Mouse (Mus musculus) gastrocnemius, postnatal 4 days (tissue): ENCODE results near the gene Iqca. TPM values are rescaled to one million over a fixed set of nuclear protein-coding genes. Genes with fewer than 3 reads are reported as not detected.

ENCODE experiments used
- DNase-seq, 2 experiments: peaks; one replicate each; pipeline ENCODE4 v3.0.0; 2021 to 2022; ENCODE audit warnings: low spot score in 2 of 2, mixed read lengths in 2 of 2
- total RNA-seq, 2 experiments: library from RNA; stranded (reverse); gene quantifications; 2 replicates each; pipeline ENCODE4 v1.2.3; 2021

Gene Iqca
- total RNA-seq, 2 experiments from 2014 or later, result not detected

DNA sequence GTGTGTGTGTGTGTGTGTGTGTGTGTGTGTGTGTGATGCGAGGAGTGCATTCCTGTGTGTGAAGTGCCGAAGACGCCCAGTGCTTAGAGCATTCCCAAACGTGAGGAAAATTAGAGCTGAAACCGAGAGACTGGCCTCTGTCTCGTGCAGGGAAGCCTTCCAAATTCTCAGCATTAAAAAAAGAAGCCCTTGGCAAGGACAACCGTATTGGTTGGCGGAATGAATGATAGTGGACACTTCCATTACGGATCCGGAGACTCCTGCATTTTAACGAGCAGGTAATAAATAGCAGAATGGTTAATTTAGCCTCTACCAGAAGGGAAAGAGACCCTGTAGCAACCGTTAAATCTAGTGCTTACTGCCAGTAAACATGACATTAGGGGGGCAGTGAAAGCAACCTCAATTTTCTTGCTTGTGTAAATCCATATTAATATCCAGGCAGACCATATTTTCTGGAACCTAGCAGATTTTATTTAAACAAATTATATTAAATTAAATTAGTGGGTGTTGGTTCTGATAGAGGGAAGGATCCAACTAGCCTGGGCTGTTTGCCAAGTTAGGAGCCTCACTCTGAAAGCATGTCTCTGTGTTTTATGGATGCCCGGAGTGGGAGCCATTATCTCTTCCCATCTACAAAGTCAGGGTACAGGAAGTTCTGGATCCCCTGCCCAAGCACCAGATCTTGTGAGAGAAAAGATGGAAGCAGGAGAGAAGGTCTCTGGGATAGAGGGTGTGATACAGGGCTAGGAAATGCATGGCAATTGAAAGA lies 81.2 kb downstream of the Iqca start:
- DNase-seq, result no peak

DNA sequence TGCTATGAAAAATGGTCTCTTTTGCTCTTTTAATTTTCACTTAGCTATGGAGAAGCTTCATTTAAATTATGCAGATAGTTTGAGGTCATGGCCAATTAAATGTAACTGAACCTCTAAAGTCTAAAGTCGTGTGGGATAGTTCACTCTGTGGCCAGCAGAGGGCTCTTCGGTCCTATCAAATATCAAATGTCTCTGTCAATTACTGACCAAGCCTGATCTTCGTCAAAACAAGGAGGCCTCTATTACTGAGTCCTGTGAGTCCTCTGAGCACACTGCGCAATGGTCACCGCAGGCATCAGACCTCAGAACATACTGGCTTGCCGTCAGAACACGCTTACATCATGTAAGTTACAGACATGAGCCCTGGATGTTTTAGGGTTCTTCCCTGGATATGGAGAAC lies 92.6 kb downstream of the Iqca start:
- DNase-seq, result peak in 1 of 2 experiments; percentile 41

DNA sequence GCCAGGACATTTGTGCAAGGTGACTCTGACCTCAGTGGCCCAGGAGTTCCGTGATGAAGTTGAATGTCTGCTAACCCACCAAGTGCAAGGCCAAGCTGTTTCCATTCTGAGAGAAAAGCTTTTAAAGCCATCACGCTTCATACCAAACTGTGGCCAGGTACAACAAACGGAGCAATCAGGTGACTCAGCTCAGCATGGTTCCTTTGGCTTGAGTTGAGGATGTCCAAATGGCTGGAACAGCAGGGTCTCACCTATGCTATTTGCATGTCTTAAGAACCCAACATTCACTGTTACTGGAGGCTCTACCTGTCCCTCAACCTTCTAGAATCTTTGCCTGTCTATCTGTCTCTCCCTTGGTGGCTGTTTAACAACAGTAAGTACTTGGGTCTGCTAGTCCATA lies 93.1 kb downstream of the Iqca start:
- no peak for DNase-seq

DNA sequence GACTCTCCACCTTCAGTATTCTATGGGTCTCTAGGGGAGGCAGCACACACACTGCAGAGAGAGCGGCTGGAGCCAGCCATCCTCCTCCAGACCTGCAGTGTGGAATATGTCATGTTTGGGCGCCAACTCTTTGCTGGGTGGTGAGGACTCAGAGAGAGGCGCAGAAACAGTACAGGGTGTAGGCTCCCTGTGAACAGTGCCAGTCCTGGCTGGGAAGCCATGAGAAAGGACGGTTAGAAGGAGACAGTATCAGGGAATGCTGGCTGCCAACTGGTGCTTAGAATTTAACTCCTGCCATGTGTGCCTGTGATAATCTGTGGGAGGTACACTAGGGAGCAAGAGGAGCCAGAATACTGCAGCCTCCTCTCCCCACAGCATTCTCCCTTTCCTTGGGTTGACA lies 98.2 kb downstream of the Iqca start:
- no peak for DNase-seq

DNA sequence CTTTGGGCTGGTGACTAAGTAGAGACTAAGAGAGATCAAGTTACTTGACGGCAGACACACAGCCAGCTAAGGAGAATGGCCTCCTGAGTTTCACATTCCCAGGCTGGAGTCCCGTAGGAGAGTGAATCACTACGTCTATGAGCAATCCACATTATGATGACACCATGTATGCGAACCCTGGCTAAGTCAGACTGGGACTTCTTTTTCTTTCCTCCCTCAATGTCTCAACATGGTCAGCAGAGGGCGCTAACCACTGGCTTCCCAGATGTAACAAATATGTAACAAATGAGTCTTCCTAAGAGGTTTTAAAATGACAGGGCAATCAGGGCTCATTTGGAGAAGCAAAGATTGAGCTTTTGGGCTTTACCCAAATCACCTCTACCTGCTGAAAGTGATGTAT lies 101.9 kb downstream of the Iqca start:
- DNase-seq, result peak in 1 of 2 experiments; percentile 50

DNA sequence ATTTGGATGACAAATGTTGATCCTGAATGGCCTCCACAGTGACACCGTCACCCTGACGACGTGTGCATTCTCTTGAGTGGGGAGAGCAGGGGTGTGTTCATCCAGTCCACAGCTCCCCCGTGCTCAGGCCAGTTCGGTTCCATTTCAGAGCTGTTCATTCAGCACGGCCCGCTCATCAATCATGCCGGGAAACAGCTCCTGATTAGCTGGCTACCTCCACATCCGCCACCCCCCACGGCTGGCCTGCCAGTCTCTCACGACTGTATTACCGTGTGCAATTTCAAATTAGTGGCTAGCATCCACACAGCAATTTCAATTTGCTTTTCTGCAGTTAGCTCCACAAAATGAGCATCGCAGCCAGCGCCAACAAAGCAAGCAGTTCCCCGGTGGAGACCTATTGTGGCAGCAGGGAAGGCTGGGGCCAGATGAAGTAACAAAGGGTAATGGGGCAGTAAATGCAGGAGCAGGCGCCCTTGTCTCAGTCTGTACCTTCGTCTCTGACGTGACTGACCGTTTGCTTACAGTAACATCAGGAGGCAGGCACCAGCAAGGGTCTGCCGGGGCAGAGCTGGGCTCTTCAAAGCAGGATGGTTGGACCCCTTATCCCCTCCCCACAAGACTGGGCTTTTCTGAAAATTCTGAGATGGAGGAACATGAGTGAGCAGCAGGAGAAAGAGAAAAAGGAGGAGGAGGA lies 103.0 kb downstream of the Iqca start:
- DNase-seq, result no peak

DNA sequence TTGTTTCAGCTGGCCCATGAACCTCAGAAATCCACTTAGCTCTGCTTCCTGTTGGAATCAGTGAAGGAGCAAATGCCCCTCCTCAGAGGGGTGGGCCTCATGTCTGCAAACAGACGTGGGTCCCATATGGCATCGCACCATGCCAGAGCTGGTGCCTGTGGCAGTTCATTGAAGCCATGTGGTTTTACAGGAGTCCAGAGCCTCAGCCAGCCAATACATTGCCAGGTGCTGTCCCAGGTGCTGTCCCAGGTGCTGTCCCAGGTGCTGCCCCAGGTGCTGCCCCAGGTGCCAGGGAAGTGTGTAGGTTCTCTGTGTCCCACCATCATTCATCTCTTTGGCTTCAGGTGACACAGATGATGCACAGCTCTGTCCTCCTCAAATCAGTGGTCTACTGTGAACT lies 124.9 kb downstream of the Iqca start:
- DNase-seq, result no peak

DNA sequence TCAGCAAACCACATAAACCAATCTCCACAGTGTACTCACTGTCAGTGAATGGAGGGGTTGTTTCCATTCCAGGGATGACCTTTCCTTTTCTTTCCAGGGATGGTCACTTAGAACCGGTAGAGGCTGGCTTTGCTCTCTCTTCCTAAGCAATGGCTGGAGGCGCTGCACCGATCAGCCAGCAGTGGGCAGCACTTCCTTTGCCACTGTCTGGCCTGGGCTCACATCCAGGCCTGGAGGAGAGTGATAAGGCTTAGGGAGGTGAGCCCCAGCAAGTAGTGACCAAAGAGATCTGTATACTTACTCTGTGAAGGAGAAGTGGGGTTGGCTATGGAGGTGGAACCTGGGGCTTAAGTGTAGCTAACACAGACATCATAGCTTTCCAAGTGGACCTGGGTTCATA lies 126.3 kb downstream of the Iqca start:
- DNase-seq, result peak in 1 of 2 experiments; percentile 24

DNA sequence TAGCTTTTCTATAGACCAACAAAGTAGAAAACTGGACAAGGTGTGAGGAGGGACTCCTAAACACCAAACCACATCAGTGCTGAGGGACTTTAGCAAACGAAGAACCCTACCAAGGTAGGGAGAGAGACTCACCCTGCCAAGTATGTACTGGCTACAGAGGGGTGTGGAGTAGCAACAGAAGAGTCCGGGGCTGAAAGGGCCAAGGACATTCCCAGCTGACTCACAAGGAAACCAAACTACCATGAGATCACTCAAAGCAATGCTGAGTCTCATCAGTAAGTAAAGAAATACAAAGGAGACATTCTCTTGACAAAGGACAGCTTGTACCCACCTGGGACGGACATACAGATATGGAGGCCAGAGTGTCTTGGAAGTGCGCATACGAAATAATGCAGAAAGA lies 132.9 kb downstream of the Iqca start:
- no peak for DNase-seq

DNA sequence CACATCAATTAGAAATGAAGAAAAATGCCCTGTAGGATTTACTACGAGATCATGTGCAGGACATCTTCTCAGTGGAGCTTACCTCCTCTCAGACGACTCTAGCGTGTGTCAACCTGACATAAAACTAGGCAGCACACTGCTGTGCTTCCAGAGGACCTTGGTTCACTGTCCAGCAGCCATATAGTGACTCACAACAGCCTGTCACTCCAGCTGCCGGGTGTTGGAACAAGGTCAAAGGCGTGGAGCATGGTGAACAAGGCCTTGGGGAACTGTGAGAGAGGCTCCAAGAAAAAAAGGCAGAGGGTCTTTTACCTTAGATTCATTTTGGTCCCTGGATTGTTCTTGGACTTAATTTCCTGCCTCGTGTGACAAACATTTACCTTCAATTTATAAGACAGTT lies 135.1 kb downstream of the Iqca start:
- no peak for DNase-seq

DNA sequence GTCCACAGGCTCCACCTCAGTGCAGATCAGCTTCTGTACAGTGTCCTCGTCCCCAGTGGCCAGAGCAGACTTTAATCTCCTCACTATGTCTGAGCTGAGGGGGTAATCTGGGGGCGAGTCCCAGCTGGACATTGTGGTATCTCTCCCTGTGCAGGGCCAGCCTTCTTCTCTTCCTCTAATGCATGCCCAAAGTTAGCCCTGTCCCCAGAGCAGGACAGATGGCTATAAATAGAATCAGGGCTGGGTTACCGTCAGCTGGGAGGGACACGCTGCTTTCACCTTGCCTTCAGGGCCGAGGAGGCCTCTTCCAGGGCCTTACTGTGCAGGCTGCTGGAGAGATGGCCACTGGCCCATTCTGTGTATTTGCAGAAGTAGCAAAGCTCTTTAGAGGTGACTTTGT lies 138.8 kb downstream of the Iqca start, which contains the start of gene Asb18:
TSS of gene Asb18 (minus strand) at position 221 of the 400 bp plus-strand sequence.
- DNase-seq, result no peak

DNA sequence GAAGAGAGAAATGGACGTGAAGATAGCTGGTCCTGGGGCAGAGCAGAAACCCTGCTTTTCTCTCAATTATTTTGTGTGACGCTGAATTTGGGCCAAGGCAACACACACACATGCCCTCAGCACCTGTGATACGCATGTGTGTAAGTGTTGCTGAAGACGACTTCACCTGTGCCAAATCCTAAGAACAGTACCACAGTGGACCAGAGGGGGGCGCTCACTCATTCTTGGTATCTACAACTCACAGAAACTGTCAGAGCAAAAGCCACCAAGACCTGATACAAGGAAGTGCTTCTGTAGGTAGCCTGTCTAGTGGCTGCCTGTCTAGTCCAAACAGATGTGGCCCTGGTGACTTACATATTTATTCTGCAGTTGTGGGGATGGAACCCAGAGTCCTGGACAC lies 139.9 kb downstream of the Iqca start:
- DNase-seq, result no peak

DNA sequence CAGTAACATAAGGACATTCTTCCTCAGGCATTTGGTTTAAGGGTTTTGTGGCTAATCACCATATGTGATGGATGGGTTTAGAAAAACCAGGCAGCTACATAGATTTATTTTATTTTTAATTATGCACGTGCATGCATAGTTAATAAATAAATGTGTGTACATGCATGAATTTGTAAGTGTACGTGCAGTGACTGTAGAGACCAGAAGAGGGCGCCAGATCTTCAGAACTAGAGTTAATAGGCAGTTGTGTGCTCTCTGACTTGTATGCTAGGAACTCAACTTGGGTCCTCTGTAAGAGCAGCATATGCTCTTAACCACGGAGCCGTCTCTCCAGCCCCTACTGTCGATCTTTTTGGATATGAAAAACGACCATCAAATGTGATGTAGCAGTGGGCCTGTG lies 140.4 kb downstream of the Iqca start:
- no peak for DNase-seq

DNA sequence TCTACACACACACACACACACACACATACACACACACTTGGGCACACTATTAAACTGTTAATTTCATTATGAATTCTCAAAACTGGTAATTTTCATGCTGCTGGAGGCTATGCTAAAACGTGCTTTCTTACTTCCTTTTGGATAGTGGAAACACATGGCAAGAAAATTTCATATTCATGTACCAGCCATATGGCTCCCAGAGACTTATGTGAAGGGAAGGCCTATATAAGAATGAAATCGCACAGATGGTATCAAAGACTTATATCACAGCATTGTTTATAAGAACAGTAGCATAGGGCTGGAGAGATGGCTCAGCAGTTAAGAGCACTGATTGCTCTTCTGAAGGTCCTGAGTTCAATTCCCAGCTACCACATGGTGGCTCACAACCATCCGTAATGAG lies 141.0 kb downstream of the Iqca start:
- no peak for DNase-seq

DNA sequence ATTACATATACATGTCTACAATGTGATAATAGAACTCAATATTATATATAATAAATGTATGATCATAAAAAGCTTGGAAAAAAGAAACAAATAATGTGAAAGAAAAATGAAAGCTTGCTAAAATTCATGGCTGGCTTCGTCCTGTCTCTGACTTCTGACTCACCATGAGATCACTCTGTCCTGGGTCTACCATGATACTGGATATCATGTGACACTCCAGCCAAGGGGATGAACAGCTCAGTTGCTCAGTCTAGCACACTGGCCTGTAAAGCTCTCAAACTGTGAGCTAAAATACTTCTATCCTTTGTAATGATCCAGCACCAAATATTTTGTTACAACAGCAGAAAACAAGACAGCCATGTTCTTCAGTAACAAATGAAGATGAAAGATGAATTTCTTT lies 143.1 kb downstream of the Iqca start:
- no peak for DNase-seq

DNA sequence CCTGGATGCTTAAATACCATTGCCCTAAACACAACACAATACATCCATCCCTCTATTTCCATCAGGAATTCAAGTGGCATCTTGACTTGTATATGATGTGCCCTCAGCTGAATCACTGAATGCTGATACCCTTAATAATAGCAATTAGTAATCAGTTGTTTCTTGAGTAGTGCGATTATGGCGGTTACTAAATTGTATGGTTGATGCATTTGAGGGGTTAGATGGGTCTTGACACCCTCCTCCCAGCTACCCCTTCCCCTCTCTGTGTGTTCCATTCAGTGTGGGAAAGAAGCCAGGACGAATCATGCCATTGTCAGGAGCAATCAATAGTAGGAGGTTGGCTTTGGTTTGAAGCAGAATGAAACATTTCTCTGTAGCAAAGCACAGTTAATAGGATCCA lies 144.0 kb downstream of the Iqca start:
- no peak for DNase-seq

DNA sequence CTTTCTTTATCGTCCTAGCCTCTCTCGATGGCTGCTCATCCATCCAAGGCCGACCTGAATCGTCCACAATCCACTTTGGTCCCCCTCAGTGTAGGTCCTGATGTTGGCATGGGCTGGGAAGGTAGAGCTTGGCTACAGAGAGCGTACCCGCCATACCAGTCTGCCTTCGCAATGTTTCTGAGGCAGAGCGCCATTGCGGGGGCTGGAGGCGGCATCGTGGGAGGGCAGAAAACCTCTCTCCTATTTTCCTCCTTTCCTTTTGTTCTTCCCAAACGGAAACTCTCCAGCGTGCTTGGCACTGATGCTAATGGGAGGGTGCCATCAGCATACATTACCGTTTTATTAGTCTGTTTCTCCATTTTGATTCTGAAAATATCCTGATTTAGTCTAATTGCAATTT lies 146.5 kb downstream of the Iqca start:
- no peak for DNase-seq

DNA sequence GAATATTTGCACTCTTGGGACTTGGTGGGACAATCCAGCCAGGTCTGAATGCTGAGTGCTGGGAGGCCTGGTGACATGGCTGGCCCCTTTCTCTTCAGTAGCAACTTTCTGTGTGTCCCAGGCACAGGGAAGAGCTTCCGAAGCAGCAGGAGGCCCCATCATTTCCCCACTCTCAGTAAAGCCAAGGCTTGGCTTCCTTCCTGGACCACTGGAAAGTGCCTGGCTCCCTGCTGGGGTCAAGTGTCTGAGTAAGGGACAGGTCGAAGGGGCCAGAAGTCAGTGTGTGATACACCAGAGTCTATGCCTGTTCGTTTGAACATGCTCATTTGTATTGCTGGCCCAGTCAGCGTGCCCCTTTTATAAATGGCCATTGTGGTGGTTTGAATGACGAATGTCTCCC lies 152.2 kb downstream of the Iqca start:
- no peak for DNase-seq

DNA sequence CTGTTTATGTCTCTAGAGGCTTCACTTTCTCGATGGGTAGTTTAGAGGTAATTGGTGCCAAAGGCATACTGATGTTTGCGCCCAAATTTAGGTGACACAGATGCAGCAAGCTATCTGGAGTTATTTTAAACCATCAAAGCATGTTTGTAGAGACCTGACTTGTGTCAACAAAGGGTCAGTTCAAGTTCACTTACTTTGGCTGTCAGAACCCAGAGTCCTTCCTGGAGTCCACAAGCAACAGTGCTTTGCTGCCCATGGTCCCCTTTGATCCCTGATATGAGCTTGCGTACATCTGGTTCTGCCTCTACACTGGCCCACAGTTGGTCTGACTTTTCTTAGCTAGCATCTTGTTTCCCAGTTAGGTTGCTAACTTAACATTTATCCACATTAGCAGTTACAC lies 153.3 kb downstream of the Iqca start:
- no peak for DNase-seq

DNA sequence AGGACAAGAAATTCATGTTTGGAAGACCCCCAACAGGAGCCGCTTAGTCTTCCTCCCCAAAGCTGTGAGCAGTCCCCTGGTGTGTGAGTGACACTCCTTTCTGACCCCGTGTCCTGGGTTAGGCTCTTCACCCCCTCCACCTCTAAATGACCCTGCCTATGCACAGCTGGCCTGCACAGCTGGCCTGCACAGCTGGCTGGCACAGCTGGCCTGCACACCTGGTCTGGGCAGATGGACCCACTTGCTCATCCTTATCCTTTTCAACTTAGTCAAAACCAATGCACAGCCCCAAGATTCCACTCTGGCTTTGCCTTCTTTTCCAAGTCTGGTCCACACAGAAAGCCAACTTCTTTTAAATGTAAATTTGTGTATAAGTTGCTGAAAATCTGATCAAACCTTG lies 154.5 kb downstream of the Iqca start:
- no peak for DNase-seq

DNA sequence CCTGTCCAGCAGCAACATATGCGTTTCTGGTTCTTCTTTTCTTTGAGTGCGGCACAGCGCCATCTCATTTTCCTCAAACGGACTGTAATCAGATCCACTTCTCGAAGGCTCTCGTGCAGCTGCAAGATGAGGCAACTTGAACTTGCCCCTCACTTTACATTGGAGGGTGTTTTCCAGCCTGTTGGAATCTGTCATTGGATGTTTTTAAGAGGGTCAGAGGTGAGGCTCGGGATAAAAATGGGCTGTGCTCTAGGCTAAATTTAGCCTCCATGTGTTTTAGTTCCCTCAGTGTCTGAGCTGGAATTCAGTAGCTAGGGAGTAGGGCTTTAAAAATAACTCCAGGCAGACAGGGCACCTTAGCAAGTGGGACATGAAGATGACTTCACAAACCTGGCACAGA lies 155.1 kb downstream of the Iqca start:
- no peak for DNase-seq

DNA sequence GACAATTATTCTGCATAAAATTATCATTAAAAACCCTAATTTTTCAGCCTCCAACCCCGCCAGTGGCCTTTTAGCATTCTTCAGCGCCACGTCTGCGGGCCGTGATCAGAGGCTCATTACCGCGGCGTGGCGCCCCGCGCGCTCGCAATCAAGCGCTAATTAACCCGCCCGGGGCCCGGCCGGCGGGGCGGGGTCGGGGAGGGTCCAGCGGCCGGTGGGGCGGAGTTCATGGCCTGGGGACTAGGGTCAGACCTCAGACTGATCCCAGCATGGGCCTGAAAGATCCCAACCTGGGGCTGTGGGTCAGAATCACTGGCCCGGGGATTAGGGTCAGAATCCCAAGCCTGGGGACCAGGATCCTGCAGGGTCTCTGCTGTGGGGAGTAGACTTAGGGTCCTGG lies 160.9 kb downstream of the Iqca start:
- DNase-seq, result no peak
